Mouse (Mus musculus) bone marrow macrophage, adult 2 months (primary cell): ENCODE measurements at regions not wholly inside any gene's neighbourhood (a gene's known extent, or its start where the extent isn't known, plus 50 kb on each side); places are given as distances from the start of the nearest gene placed in this dataset.

ENCODE experiments used
- H3K27ac ChIP-seq: 2 replicates; pipeline ENCODE4 v1.5.1; 2012; ENCODE audit warnings: low read depth, low read length; ENCODE audit not compliant: insufficient read depth
- H3K4me1 ChIP-seq: 2 replicates; pipeline ENCODE4 v1.6.1; 2012; ENCODE audit warnings: low read length; ENCODE audit not compliant: control insufficient read depth, insufficient read depth
- H3K4me3 ChIP-seq: 2 replicates; pipeline ENCODE4 v1.5.1; 2012; ENCODE audit warnings: mild to moderate bottlenecking, low read length, moderate library complexity; ENCODE audit not compliant: insufficient read depth
- CTCF ChIP-seq: IDR thresholded peaks from 2 replicates; pipeline ENCODE4 v1.5.1; 2012; ENCODE audit warnings: low read depth, mild to moderate bottlenecking, low read length, moderate library complexity
- POLR2A ChIP-seq: IDR thresholded peaks from 2 replicates; pipeline ENCODE4 v1.6.1; 2012; ENCODE audit warnings: mild to moderate bottlenecking, low read depth, low read length, borderline replicate concordance

DNA sequence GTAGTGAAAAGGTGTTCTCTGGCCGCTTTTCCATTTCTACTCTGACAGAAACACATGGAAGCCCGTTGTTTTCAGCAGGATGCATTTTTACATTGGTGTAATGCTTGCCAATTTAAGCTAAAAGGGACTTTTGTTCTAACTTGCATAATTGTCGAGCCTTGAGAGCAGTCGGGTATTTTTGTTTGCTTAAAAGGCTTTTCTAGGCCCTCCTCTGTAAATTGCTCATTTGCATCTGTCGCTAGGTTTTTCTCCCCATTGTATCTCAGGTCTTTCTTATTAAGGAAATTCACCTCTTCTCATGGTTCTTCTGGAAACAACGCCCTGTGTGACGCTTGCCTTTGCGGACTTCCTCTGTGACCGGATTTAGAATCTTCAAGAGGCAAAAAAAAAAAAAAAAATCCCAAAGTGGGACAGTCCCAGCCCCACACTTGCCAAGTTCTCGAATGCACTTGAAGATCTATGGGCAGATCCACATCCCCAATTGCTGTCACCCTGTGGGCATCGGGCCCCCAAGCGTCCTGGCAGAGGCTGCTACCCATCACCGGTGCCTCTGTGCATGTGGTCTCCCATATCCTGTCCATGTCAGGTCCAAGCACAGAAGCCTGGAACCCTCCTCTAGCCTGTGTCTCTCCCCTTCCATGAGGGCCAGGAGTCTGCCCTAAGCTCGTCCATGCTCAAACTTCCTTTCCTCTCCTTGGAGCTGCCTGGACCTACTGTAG is 100.6 kb upstream of the Dyrk2 start:
- no peaks in the 10 kb centered on the region for H3K4me1 ChIP-seq
- TF ChIP-seq POLR2A (no peak), CTCF (no peak)
- H3K27ac ChIP-seq, result no peak overlapping the region
- no peak overlapping the region for H3K4me3 ChIP-seq

DNA sequence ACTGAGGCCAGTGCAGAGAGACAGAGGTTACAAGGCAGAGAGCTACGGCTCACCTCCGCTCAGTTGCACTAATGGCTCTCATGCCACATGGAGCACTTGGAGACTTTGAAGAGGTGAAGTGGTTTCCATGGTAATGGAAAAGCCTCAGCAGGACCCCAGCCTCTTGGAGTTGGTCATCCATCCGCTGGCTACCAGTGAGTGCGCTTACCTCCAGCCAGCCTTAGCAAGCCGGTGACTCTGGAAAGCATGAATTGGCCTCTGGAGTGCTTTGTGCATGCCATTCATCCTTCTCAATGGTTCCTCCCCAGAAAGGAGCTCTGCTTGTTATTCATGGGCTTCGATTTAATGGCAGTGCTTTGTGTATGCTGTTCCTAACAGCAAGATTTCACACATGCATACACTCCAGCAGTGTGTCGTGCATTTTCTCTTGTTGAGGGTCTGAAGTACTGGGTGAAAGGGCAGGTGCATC is 91.7 kb upstream of the Dyrk2 start:
- no peak overlapping the region for H3K4me3 ChIP-seq
- TF ChIP-seq CTCF (no peak), POLR2A (no peak)
- H3K27ac ChIP-seq, result no peak overlapping the region
- H3K4me1 ChIP-seq, result no peaks in the 10 kb centered on the region

DNA sequence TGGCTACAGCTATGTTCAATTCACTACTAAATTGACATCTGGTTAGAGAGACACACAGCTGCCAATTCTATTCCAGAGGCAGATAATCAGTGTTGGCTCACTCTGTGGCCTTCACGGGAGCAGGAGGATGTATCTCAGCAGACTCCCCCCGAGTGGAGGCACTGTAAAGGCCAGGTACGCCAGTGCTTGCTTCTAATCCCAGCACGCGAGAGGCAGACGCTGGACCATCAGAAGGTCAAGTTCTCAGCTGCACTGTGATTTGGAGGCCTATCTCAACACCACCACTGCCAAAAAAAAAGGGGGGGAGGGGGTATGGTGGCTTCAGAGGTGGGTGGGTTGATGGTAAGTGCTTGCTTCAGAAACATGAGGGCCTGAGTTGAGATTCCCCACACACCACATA is 90.1 kb upstream of the Dyrk2 start:
- H3K4me1 ChIP-seq, result no peaks in the 10 kb centered on the region
- H3K27ac ChIP-seq, result no peak overlapping the region
- no peak overlapping the region for H3K4me3 ChIP-seq
- TF ChIP-seq POLR2A, result no peak
- TF ChIP-seq CTCF, result no peak

DNA sequence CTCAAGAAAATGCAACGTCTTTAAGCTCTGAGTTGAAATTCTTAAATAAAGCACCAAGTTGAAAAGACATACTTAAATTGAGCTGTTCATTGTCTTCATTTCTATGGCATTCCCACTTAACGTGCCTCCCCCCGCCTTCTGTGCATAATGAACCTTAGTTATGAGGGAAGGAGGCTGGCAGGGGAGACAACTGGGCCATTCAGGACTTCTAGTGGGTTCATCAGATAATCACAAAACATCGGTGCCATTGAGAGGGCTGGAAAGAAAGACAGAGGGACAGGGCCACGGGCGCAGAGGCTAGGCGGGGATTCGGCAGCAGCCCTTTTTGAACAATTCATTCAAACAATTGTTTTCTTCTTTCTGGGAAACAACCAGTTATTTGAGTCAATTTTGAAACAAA is 89.6 kb upstream of the Dyrk2 start:
- TF ChIP-seq CTCF (no peak), POLR2A (no peak)
- no peak overlapping the region for H3K4me3 ChIP-seq
- H3K4me1 ChIP-seq, result no peaks in the 10 kb centered on the region
- H3K27ac ChIP-seq, result no peak overlapping the region

DNA sequence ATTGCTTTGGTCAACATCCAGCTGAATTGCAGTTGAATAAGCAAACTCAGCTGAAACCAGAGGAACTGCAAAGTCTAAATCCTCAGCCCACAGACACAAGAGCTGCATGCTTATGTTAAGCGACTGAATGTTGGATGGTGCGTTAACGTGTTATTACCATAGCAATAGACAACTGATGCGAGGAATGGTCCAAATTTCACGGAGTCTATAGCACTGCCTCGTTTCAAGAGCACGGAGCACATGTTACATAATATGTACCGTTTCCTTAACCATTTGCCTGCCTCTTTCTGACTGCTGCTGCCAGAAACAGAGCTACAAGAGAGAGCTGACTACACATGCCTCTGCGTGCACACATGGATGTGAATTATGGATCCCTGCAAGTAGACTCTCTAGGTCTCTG is 86.3 kb upstream of the Dyrk2 start:
- TF ChIP-seq POLR2A (no peak), CTCF (no peak)
- H3K4me3 ChIP-seq, result no peak overlapping the region
- no peak overlapping the region for H3K27ac ChIP-seq
- no peaks in the 10 kb centered on the region for H3K4me1 ChIP-seq

DNA sequence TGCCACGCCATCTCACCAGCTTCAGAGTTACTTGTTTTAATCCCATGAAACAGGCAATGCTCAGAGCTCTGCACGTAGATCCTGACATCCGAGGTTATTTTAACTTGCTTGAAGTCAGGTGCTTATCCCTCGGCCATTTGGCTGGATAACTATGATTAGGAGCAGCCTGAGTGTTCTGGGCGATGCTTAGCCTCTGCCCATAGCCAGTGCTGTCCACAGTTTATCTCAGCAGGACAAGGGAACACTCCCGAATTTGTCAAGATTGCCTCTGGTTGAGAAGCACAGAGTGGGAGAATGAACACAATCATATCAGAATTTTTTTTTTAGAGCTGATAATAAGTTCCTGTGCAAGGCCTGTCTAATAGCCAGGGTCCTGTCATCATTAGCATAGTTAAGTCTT is 83.4 kb upstream of the Dyrk2 start:
- Histone ChIP-seq H3K4me1 (no peaks in the 10 kb centered on the region), H3K4me3 (no peak overlapping the region), H3K27ac (no peak overlapping the region)
- TF ChIP-seq CTCF (no peak), POLR2A (no peak)

DNA sequence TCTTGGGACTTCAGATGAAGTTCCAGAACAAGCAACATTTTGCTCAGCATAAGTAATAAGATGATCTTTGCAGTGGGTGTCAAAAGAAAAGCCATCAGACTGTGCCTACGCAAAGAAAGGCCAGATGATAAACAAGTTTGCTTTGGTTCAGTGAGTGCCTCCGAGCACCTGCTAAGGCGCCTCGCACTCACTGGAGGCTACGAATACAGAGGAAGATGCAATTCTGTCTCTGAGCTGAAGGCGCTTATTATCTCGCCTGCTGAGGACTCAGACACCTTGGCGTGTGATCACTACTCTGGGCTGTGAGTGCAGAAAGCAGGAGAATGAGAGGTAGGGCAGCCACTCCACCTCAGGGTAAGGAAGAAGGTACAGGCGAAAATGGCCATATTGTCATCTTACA is 82.7 kb upstream of the Dyrk2 start:
- TF ChIP-seq CTCF (no peak), POLR2A (no peak)
- no peak overlapping the region for H3K4me3 ChIP-seq
- H3K4me1 ChIP-seq, result no peaks in the 10 kb centered on the region
- no peak overlapping the region for H3K27ac ChIP-seq

DNA sequence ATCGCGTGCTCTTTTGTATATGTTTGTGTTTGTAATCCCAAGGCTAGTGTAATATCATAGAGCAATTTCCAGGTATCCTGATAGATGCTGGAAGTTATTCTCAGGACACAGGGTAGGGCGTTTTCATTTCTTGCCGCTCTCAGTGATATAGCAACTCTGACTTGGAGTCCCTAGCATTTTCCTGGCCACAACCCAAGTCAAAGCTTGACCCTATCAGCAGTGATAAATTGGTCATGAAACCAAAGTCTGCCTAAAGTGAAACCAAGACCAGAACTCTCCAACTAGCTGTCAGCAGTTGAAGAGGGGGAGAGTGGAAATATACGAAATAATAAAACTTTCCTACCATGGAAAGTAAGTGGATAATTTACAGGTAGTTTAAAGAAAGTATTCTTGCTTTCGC is 77.7 kb upstream of the Dyrk2 start:
- Histone ChIP-seq H3K27ac (no peak overlapping the region), H3K4me1 (no peaks in the 10 kb centered on the region), H3K4me3 (no peak overlapping the region)
- TF ChIP-seq CTCF, result no peak
- no peak for TF ChIP-seq POLR2A

DNA sequence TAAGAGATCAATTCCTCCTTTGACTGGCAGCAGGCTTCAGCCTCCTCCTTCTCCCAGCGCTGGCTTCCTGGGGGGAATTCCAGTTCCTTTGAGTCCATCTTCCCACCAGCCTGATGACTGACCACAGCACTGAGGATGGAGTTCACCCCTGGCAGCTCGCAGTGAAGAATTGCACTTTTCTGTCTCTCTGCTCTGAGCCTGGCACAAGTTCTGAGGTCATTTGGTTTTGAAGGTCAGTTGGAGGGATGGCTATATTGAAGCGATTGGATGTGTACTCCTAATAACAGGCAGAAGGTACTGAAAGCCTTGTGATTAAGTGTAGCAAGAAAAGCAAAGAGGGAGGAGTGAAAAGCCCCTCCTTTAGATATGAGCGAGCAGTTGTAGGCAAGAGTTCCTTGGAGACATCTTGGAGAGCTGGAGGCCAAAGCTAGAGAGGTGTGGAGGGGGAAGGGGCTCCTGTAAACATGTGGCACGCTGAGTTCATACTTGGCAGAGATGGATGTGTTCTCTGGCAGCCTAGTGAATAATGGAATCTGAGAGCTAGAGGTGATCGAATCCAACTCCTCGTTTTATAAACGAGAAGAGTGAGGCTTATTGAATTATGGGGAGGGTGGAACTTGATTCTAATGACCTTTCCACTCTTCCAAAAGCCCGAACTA is 77.1 kb upstream of the Dyrk2 start:
- no peaks in the 10 kb centered on the region for H3K4me1 ChIP-seq
- TF ChIP-seq POLR2A, result no peak
- TF ChIP-seq CTCF, result no peak
- H3K27ac ChIP-seq, result no peak overlapping the region
- H3K4me3 ChIP-seq, result no peak overlapping the region

DNA sequence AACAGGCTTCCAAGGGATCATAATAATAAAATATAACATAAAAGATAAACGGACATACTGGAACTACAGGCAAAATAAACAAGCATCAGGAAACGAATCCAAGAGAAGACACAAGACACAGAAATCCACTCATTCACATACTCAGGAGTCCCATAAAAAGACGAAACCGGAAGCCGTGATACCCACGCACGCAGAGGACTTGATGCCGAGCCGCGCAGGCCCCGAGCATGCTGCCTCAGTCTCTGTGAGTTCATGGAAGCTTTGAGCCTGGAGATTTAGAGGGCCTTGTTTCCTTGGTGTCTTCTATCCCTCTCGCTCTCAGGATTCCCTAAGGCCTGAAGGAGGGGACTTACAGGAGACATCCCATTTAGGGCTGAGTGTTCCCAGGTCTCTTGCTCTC is 57.3 kb upstream of the Dyrk2 start:
- Histone ChIP-seq H3K27ac (no peak overlapping the region), H3K4me3 (no peak overlapping the region), H3K4me1 (no peaks in the 10 kb centered on the region)
- TF ChIP-seq POLR2A, result no peak
- no peak for TF ChIP-seq CTCF
